Mouse (Mus musculus) CD4-positive, CD25-positive, alpha-beta regulatory T cell, adult 4 months (primary cell): ENCODE results near the gene Pard3. TPM values are rescaled to one million over a fixed set of nuclear protein-coding genes. Genes with fewer than 3 reads are reported as not detected.

ENCODE experiments used
- ATAC-seq: one replicate; pipeline ENCODE4 v1.8.0; 2017
- polyA plus RNA-seq, 2 experiments: library from polyadenylated mRNA; unstranded; fragments of 100-300 nt; shearing (Covaris generic); gene quantifications; one replicate each; pipeline ENCODE4 v1.2.1; 2017

Pard3 gene
- polyA plus RNA-seq, result under 1 TPM in 1 of 2 experiments, not detected in 1; 0.75 TPM

DNA sequence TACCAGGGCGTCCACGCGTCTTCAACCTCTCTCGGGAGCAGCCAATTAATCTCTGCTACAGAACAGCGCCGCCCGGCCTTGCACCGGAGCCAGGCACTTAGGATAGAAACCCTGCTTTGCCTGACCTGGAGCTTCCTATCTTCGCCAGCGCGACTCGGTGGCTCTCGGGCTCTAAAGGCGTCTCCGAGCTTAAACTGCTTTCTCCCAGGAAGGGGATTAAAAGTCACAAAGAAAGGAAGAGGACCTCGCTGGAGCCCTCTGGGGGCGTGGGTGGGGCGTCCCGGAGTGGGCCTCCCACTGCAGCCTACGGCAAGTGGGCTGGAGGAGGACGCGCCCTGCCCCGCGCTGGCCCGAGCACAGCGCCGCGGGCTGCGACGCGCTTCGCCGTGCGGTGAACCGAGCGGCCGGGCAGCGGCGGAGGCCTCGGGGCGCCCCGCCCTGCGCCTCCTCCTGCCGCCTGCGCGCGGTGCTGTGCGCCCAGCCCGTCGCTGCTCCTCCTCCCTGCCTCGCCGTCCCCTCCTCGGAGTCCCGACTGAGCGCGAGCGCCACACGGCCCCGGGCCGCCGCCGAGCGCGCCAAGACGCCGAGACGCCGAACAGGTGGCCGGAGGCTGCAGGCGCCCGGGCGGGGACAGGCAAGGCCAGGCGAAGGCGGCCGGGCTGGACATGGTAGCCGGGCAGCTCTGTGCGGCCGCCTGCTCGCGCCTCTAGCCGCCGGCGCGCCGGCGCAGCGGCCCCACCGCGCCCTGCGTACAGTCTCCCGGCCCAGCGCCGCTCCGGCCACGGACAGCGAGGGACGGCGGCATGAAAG lies at the start of gene Pard3:
Gene Pard3, plus strand, starts transcription at position 343 of the 810 bp plus-strand sequence.
- ATAC-seq, result no peak

DNA sequence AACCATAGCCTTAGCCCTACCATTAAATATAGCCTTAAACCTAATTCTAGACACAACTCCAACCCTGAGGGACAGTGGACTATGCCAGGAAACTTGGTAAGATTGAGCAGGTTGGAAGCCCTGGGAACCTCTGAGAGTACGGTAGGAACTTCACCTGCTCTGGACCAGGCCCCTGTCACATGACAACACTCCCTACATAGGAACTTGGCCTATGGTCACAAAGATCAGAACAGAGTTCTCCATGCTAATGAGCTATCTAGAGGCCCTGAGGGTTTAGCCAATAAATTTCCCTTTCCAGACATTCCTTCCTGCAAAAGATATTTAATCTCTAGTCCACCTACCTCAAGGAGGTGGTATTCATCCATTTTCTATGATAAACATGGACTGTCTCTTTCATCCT lies 41.9 kb upstream of the Pard3 start:
- ATAC-seq, result no peak

DNA sequence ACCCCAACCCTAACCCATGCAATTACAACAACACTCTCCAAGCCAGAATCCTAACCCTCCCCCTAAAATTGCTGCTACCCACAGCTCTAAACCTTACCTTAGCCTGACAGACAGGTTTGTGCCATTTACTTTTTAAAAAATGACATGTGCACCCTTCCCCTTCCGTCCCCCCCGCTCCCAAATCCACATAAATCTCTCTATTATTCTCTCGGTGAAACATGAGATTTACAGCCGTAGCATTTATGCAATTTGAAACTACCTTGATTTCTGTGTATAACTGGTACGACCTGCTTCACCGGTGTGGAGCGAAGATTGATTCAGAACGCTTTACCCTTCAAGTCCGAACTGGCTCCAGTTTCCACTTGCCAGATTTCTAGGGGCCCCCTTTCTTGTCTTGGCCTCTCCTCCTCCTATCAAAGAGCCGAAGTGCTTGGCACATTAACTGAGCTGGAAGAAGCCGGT lies 38.4 kb upstream of the Pard3 start:
- no peak for ATAC-seq

DNA sequence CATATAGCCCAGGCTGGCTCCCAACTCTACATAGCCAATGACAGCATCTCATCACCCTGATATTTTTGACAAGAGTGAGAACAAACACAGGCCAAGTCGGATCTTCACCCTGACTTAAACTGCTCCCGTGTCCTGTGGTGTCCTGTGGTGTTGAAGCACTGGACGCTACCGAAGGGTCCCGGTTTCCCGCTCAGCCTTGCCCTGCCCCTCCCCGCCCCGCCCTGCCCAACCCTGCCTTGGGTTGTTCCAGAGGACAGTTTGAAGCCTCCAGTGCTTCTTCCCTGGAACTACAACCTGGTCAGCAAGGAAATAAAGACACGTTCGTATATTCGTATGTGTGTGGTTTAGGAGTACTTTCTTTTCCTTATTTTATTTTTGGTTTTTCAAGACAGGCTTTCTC lies 37.9 kb upstream of the Pard3 start:
- no peak for ATAC-seq

DNA sequence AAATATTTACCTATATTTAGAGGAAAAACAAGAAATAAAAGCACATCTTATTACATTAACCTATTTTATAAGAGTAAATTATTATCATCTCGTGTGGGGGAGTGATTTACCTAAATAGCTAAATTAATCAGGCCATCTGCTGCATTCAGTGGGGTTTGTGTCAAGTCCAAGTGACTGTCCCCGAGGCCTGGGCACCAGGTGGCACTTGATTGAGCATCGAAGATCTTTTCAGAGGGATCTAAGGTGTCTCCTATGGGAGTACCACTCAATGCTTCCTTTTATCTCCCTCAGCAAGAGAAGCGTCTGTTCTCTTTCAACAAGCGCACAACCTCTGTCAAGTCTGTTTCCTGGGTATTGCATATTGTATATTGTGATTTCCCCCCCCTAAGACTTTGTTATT lies 32.2 kb upstream of the Pard3 start:
- ATAC-seq, result no peak

DNA sequence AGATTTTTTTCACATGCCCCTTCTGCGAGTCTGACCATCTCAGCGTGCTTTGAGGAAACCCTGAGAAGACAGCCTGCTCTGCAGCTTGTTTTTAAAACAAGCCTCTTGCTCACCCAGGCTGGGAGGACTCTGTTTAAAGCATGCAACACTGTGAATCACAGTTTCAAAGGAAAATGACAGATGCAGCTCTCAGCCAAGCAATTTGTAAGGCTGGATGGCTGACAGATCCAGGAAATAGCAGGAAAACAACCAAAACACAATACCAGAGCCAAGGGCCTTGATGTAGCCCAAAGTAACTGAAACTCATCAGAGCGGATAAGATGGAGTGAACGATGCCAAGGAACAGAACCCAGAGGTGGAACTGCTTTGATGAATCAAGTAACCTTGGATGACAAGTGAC lies 24.8 kb upstream of the Pard3 start:
- ATAC-seq, result no peak

DNA sequence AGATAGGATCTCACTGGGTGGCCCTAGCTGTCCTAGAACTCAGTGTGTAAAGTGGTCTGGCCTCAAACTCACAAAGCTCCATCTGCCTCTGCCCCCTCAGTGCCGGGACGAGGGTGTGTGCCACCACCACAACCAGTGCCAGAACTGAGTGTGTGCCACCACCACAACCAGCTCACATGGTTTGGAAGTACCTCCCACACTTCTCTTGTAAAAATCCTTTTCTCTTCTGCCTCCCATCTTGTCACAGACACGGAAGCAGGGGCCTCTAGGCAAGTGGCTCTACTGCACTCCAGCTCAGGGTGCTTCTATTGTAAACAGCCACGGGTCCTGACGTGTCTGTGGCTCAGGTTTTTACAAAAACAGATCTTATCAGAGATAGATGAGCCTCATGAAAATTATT lies 13.7 kb upstream of the Pard3 start:
- ATAC-seq, result no peak

DNA sequence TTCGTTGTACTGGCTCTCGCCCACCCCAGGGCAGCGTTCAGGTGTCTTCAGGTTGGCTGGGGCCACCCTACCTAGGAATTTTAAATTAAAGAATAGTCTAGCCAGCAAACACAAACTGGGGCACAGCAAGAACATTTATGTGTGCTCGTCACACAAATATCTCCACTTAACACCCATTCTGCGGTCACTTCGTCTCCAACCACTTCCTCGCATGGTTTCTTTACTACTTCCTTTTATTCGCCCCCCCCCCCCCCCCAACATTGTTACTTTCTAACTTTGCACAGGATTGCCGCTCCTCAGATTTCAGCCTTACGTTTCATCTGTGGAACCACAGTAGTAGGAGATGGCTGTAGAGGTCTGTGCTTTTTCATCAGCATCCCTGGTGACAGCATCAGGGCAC lies 11.6 kb upstream of the Pard3 start:
- no peak for ATAC-seq

DNA sequence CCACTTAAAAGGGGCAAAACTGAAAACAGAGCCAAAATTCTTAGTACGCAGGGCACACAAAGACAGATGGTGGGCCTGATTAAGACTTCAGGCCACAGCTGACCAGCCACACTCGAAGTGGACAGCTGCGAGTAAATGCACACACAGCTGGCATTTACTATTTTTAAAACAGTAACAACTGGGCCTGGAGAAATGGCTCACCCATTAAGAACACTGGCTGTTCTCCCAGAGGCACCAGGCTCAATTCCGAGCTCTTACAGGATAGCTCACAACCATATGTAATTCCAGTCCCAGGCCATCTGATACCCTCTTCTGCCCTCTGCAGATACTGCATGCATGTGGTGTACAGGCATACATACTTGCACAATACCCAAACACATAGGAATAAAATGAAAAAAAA lies 8.6 kb upstream of the Pard3 start:
- no peak for ATAC-seq

DNA sequence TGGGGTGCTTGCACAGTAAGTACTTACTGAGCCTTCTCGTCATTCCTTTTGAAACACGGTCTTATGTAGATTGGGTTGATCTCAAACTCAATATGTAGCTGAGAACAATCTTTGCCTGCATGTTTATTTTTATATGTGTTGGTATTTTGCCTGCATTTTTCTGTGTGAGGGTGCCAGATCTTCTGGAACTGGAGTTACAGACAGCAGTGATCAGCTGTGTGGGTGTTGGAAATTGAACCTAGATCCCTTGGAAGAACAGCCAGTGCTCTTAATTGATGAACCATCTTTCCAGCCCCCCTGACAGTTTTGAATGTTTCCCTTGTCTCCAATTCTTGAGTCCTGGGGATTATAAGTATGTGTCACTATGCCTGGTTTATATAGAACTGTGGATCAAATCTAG lies 4.9 kb upstream of the Pard3 start:
- ATAC-seq, result no peak

DNA sequence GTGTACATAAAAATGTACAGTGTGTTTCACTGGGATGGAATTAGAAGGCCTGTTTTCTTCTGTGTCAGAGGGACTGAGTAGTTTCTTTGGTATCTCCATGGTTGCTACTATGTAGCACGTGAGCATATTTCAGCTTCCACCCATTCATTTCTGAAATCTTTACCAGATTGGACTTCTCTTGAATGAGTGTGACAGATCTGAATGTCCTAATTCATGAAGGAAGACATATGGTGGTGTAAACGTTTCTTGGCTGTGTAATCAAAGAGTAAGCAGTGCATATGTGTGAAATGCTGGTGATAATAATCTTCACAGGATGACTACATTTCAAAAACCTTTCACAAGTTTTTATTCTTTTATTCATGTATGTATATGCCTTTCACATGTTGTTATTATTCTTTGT lies 3.9 kb upstream of the Pard3 start:
- no peak for ATAC-seq

DNA sequence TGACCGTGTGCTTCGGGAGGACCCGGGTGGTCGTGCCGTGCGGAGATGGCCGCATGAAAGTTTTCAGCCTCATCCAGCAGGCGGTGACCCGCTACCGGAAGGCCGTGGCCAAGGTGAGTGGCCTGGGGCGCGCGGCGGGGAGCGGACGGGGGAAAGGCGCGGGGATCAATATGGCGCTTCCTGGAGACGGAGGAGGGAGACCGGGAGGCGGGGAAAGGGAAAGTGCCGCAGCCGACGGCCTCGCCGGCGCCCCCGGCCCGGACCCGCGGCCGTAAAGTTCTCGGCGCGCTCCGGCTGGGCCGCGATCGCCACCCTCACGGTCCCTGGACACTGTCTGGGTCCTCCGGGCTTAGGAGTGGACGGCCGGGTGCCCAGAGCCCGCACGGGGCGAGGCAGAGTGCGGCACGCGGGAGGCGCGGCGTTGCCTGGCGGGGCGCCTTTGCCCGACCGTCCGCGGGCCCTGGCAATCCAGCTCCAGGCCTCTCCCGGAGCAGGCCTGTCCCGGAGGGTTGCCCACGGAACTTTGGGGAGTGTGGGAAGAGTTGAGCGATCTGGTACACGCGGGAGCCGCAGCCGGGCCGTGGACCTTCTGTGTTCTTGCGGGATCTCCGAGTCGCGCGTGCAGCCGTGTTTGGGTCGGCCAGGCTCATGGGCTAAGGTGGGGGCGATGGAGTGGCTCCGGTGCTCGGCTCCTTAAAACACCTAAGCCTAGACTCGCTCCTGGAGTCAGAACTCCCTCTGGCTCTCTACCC lies 844 bp downstream of the Pard3 start:
- no peak for ATAC-seq

DNA sequence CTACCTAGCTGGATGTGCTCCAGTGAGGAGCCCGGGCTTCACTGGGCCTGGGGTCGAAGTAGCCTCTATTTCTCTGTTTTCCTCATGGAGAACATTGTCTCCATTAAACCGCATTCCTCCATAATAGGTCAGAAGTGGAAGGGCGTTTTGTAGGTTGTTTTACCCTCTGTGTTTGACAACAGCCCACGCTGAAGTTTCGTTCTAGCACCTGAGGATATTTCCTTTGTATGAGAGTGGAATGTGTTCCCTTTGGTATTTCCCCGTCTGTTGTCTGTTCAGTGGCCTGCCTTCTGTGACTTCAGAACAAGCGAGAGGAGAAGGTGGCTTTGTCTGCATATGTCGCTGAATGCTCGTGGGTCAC lies 1.4 kb downstream of the Pard3 start:
- no peak for ATAC-seq

DNA sequence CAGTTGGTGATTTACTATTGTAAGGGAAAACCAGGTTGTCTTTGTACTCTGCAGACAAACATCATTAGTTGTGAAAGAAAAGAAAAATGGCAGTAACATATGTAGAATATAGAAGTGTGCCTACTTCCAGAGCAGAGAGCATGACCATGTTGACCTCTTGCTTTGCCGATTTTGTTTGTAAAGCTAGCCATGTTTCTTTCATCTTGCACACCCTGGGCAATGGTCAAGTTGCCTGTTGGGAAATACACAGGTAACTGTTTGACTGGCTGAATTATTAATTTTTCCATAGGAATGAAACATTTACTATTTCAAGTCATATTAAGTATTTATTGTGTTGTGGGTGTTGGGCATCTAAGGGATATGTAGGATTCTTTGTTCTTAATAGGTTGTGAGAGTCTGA lies 2.1 kb downstream of the Pard3 start:
- no peak for ATAC-seq

DNA sequence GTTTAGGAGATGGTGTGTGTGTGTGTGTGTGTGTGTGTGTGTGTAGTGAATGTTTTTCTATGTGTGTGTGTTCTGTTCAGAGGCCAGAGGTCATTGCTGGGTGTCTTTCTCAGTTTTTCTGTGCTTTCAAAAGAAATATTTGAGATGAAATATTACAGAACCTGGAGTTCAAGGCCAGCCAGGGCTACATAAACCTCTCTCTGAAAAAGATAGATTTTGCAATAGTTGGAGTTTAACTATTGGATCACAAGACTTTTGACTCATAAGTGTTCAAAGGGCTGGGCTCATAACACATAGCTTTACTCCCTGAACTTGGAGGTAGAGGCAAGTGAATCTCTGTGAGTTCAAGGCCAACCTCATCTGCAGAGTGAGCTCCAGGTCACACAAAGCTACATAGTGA lies 2.8 kb downstream of the Pard3 start:
- no peak for ATAC-seq

DNA sequence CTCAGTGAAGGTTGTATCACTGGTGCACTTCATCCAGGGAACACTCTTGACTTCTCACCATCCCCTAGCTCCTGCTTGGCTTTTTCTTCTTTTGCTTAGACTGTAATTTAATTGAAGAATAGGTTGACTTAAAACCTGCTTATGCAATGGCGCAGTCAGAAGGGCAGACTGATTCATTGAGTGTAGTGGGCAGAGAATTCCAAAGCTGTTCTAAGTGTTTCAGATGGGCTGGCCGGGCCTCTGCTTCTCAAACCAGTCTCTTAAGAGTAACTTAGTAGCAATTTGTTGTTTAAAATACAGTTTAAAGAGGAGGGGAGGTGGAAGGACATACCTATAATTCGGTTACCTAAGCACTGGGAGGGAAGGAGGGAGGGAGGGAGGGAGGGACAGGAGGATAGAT lies 5.0 kb downstream of the Pard3 start:
- no peak for ATAC-seq

DNA sequence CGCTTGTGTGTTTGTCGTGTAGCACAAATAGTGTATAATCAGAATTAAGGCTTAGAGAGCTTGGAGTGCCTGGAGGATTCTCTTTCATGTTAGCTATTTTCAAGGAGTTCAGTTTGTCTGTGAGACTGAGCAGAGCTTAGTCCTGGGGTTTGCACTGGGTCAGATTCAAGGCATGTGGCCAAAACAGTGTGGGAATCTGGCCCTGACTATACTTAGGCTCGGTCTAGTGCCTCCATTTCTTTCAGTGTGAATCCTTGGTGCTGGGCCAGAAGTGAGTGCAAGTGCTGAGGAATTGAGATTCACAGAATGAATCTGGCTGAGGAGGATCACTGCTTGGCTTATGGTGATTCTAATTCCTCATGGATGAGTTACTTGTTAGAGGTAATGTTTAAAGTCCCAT lies 6.5 kb downstream of the Pard3 start:
- ATAC-seq, result no peak

DNA sequence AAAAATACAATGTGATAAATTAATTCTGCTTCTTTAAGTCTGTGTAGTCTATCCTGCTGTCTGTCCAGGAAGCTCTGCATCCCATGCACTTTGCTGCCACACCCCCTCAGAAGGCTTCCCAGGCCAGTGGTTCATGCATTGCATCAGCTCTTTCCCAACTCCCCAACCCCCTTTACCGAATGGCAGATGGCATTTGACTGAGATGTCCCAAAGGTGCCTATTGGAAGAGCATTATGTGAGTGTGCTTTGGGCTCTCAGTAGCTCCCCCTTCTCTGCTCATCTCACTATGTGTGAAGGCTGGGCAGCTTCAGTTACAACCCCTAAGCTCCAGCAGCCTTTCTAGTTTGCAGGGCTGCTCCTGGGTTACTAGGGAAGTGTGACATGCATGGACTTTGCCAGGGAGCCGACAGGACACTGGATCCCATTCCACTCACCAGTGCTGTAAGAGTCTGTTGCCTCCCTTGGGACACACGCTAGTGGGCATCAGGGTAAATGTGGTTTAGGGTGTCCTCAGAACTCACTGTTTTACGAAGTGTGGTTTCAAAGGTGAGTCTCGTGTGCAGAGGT lies 9.4 kb downstream of the Pard3 start:
- no peak for ATAC-seq

DNA sequence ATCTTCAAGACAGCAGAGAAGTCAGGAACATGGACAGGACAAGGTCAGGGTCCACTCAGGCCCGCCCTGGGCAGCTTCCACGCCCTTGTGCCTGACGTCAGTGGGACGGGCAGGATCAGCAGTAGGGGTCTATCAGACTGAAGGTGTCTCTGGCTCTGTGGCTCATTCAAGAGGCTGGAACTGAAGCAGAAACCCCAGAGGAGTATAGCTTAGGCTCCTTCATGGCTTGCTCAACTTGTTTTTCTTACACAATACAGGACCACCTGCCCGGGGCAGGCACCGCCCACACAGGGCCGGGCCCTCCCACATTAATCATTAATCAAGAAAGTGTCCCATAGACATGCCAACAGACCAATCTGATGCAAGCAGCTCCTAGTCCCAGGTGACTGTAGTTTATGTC lies 12.8 kb downstream of the Pard3 start:
- ATAC-seq, result no peak

DNA sequence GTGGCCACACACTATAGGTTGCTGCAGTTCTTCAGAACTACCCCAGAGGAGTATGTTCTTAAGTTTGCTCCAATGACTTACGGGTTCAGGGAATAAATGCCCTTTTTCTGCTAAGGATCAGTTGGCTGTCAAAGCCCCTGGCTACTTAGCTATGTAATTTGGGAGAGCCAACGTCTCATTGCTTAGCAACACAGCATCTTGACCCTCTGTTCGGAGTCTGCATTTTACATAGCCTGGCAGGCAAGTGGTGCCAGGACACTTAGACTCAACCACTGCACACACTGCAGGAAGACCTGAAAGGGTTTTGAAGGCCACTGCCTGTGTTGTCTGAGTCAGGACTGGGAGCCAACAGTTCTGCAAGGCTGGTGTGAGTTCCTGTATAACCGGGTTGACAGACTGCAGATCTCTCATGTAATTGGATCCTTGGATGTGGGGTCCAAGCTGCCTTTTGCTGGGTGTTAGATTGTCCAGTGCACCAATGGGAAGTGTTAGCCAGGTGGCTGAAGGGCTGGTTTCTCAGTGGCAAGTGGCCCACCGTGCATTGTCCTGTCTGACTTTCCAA lies 15.6 kb downstream of the Pard3 start:
- ATAC-seq, result no peak

DNA sequence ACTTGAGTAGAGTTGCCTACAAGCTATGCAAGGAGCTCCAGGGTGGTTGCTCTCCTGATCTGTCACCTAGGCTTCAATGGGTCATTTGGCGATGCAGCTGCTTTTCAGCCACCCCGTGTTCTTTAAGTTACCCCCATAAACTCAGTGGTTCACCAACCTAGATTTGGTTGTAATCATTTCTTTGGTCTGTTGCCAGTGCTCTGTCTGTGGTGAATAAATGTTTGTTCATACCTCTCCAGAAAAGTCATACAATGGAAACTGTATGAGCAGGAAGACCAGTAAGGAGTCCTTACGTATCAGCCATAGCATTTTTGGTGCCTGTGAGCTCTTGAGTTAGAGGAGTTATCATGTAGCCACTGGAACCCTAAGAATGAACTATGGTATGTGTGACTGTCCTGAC lies 17.6 kb downstream of the Pard3 start:
- no peak for ATAC-seq

DNA sequence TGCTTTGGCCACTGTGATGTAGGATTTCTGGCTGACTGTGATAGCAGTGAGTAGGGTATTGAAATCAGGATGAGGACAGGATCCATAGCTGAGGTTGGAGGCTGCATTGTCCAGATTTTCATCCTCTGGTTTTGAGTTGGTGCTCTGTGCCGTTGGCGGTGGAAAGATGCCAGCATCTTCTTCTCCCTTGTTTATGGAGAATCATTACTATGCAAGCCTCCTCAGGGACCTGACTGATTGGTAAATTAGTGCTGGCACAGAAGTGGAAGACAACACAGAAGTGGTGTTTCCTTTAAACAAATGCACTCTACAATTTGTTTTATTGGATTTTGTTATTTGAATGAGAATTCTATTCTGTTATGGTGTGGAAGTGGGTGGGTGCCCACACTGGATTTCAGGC lies 18.8 kb downstream of the Pard3 start:
- no peak for ATAC-seq

DNA sequence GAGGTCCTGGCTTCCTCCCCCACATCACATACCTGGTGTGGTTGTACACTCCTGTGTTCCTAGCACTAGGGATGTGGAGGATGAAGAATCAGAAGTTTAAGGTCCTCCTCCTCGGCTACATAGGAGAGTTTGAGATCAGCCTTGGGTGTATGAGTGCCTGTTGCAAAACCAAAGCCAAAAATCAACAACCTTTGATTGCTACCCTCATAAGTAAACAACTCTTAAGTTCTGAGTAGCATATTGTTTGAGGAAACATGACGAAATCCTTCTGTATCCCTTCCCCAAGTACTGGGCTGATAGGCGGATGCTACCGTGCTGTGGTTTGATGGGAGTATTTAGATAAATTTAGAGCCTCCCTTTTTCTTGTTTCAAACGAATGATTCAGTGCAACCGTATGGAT lies 20.9 kb downstream of the Pard3 start:
- ATAC-seq, result no peak

DNA sequence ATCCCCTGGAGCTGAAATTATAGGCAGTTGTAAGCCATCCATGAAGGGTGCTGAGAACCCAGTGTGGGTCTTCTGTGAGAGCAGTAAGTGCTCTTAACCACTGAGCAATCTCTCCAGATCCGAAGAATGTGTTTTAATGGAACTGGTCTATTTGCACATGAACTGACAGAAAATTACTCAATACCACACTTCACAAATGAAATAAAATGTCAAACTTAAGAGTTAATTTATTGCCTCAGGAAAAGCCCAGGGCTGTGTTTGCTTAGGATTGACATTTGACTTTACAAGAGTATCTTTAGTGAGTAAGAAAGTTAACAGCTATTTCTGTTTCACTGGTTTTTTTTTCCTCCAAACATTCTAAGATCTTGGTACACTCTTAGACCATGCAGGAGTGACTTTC lies 23.7 kb downstream of the Pard3 start:
- no peak for ATAC-seq
